Mouse (Mus musculus): ENCODE measurements at regions not wholly inside any gene's neighbourhood (a gene's known extent, or its start where the extent isn't known, plus 50 kb on each side); places are given as distances from the start of the nearest gene placed in this dataset.

GRCm38 (mm10) chr2:147979001-147979400 is 67.8 kb downstream of the Foxa2 start:
- TF ChIP-seq POLR2A (IDR thresholded peaks at IDR 0.05; ENCODE audit: extremely low read depth, insufficient read depth, low read length) (no peak), CTCF (IDR thresholded peaks at IDR 0.05; ENCODE audit: extremely low read depth, insufficient read depth, low read length) (no peak)
